Mouse (Mus musculus): ENCODE results near the gene Slc43a1. TPM values are rescaled to one million over a fixed set of nuclear protein-coding genes. Genes with fewer than 3 reads are reported as not detected.

Gene Slc43a1
- total RNA-seq, 2 experiments from 2014 or later, result 0.15 to 0.24 TPM

- DNase-seq (ENCODE audit: low spot score in 2 of 2), result peak; percentile 91 to 96
- intact Hi-C loops (cut with DNase I), result loop anchor here (2.0 kb wide), 1 partner anchor 210 kb away; the partner anchor contains the start of genes P2rx3 and Ssrp1
Measured at GRCm38 (mm10) chr2:84826488-84827282, 12.0 kb upstream of the Slc43a1 start, which contains the start of gene Timm10. Gene Timm10 (plus strand): TSS chr2:84826997.

- no peak for DNase-seq (ENCODE audit: low spot score in 2 of 2)
- intact Hi-C loops (cut with DNase I), result loop anchor here (2.0 kb wide), 1 partner anchor 209 kb away; the partner anchor contains the start of genes P2rx3 and Ssrp1
Measured at GRCm38 (mm10) chr2:84827283-84827920, 11.2 kb upstream of the Slc43a1 start.

DNA sequence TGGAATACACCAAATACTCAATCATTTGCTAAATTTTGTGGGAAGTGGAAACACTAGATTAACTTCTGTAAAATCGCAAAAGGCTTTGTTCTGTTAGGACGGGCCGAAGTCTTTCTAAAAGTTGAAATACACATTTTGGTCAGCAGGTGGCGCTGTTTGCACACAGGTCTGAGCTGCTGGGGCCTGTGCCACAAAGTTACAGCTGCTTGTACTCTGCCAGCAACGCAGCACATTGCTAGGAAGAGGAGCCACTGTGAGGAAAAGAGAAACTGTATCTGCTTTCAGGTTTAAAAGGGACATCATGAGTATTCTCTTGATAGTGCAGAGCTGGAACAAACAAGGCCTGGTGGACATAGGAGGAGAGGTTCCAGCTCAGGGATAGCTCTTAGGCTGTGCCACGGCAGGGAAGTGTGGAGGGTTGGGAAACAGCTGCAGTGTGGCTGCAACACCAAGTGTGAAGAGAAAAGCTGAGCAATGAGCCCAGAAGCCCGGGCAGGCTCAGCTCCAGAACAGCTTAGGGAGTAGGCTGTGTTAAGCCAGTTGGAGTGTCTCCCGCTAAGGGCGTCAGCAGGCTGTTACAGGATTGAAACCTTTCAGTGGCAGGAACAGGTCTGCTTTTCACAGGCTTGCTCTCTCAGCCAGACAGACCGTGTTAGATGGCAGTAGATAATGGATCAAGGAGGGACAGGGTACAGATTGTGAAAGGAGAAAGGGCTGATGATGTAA lies 6.8 kb upstream of the Slc43a1 start:
- DNase-seq (ENCODE audit: low spot score in 2 of 2), result peak; percentile 93 to 94
- intact Hi-C loops (cut with DNase I), result loop anchor here (1.0 to 2.0 kb wide), 2 partner anchors 23 to 58 kb away; no protein-coding TSS in a partner anchor

DNA sequence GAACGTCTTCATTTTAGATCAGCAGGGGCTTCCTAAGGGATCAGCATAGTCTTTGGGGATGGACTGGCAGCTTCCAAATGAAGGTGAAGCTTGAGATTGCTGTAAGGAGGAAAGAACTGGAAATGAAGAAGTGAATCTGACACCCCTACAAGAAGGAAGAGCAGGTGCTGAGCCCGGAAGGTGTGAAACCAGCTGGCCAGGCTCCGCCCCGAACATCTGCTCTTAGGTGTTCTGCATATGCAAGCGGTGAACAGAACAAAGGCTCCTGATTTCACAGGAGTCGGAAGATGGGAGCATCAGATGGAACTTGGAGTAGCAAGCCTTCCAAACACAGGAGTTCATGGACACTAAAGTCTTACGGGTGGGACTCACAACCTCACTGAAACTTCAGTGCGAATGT lies 1.5 kb upstream of the Slc43a1 start:
- intact Hi-C loops (cut with DNase I), result no loop called here
- DNase-seq (ENCODE audit: low spot score in 2 of 2), result no peak

DNA sequence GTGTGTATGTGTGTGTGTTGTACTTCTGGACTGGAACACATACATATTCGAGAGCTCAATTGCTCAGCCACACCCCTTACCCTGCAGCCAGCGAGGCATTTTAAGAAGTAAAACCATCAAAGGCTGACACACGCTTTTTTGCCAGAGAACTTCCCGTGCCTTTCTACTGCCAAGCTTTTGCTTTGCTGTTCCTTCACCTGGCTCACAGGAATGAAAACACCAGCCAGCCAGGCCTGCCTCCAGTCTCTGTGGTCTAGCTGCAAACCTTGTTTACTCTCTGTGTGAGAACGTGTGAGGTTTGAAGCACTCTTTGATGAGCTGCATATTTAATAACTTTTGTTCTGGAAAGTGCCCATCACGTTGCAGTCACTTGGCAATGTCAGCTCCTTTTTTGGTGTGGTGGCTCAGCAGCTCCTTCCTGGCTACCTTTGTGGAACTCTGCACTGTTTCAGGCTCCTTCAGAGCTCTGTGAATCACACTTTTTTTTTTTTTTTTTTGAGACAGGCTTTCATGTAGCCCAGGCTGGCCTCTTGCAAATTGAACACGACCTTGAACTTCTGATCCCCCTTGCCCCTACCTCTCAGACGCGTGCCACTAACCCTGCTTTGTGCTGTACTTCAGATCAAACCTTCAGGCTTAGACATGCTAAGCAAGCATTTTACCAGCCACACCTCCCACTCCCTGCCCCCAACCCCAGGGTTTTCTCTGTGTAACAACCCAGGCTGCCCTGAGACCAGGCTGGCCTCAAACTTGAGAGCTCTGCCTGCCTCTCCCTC lies 645 bp upstream of the Slc43a1 start:
- intact Hi-C loops (cut with DNase I), result no loop called here
- no peak for DNase-seq (ENCODE audit: low spot score in 2 of 2)

DNA sequence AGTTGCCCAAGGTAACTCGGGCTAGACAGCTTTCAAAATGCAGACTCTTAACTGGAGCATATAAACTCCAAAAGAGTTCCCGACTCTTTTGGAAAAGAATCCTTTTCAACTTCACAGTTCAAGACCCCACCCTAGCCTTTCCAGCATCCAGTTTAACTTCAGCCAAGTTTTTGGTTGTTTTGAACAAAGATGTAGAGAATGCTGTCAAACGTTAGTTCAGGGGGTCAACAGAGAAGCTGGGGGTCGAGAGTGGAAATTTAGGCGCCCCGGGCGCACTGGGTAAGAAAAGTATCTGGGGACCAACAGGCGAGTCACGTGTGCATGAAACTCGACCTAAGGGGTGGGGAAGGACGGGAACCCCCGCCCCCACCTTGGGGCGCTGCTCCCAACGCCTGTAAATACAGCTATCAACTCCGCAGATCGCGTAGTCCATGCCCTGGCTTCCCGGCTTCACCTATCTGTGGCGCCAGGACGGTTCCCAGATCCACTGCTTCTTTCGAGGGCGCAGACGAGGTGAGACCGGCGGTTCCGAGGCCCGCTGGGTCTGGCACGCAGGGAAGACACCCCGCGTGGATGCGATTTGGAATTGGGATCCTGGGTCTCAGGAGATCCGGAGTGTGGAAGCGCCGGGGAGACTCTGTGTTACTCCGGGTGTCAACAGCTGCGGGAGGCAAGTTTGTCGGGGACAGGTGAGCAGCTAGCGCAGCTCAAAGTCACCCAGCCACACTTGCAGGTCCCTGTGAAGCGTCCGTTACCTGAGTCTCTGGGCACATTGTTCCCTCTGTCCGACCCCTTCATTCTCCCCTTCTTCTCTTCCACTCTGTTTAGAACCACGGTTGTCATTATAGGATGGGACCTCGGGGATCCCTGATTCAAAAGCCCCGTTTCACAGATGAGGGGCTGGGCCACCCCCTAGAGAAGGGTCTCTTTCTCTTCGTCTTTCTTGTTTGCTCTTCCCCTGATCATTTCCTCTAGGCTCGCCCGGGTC lies 637 bp downstream of the Slc43a1 start:
- intact Hi-C loops (cut with DNase I), result no loop called here
- no peak for DNase-seq (ENCODE audit: low spot score in 2 of 2)

DNA sequence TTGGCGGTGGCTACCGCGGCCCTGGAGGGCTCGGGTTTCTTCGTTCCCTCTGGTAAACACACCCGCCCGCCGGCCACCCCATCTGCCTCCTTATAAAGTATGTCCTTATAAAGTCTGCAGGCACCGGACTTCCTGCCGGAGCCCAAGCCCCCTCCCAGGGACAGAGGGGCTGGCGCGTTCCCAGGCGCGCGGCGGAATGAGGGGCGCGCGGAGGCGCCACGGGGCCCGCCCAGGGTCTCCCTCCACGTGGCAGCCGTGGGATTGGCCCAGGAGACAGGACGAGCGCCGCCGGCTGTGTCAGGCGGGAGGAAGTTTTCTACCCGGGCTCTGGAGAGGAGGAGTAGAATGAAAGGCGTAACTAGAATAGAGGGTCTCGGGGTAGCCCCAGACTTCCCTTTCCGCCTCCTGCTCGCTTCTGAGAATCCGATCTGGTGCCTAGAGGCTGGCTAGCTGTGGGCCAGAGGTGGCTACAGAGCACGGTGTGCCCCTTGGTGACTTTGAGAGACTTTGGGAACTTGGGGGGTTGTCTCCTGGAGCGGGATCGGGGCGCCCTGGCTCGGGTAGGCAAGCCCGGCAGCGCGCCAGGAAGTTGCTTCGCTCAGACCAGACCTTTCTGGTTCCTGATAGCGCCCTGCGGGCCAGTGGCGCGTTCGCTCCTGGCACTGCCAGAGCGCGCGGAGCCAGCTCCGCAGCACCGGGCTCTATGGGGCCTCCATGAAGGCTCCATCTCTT lies 1.5 kb downstream of the Slc43a1 start:
- intact Hi-C loops (cut with DNase I), result no loop called here
- peak in 1 of 2 experiments; percentile 15 for DNase-seq (ENCODE audit: low spot score in 2 of 2)

DNA sequence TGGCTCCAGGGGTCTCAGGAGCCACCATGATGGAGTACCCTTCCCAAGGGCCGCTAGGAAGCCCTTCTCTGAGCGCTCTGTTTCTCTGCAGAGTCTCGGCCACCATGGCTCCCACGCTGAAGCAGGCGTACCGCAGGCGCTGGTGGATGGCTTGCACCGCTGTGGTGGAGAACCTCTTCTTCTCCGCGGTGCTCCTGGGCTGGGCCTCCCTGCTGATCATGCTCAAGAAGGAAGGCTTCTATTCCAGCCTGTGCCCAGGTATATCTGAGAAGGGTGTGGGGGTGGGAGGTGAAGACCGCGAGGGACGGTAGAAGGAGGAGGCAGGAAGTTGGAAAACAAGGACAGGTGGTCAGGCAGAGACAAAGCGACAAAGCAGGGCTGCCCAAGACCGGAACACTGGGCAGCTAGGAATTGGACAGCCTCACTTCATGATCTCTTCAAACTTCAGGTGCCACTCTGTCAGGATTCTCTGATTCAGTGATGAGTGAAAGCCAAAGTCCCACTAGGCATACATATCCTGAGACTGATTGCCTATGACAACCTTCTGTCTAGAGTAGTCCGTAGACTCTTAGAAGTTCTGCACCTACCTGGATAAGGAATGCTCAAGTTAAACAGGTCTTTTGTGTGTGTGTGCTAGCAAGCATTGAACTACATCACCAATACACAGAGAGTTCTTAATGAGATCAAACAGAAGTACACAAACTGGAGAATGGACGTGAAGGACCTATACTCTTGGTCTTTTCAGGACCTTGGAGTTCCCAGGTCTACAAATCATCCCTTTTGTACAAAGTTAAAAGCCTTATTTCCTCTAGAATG lies 2.3 kb downstream of the Slc43a1 start:
- DNase-seq (ENCODE audit: low spot score in 2 of 2), result no peak
- intact Hi-C loops (cut with DNase I), result no loop called here

DNA sequence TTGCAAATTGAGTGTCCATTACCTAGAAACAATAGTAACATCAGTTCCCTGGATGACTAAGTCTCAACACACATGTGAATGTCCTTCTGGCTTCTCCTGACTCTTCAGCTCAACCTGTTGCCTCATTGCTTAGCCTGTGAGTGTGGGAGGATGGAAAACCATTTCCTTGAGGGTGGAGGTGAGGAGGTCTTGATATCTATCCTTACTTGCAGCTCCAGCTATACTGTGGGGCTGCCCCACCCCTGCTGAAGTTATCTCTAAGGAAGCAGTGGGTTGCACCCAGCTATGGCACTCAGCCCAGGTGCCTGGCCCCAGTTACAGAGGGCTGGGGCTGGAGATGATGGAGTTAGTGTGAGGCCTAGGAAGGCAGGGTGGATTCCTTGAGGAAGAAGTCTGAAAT lies 3.3 kb downstream of the Slc43a1 start:
- DNase-seq (ENCODE audit: low spot score in 2 of 2), result no peak
- intact Hi-C loops (cut with DNase I), result no loop called here

DNA sequence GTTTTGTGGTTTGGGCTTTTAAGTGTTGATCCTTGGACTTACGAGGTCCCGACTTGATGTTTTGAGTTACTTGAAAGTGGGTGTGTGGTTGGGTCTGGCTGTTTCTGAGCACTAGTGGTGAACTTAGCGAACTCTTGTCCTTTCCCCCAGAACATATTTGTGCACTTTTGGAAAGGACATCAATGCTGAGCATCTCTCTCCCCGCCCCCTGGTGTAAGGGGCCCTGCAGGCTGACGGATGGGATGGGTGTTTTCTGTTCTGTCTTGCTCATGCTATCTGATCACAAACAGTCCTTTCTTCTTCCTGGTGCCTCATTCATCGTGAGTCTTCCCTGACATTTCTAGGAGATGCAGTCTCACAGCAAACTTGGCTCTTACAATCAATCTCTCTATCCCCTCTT lies 5.0 kb downstream of the Slc43a1 start:
- intact Hi-C loops (cut with DNase I), result no loop called here
- no peak for DNase-seq (ENCODE audit: low spot score in 2 of 2)

GRCm38 (mm10) chr2:84845226-84845625 lies 6.6 kb downstream of the Slc43a1 start:
- intact Hi-C loops (cut with DNase I), result no loop called here
- DNase-seq (ENCODE audit: low spot score in 2 of 2), result no peak

DNA sequence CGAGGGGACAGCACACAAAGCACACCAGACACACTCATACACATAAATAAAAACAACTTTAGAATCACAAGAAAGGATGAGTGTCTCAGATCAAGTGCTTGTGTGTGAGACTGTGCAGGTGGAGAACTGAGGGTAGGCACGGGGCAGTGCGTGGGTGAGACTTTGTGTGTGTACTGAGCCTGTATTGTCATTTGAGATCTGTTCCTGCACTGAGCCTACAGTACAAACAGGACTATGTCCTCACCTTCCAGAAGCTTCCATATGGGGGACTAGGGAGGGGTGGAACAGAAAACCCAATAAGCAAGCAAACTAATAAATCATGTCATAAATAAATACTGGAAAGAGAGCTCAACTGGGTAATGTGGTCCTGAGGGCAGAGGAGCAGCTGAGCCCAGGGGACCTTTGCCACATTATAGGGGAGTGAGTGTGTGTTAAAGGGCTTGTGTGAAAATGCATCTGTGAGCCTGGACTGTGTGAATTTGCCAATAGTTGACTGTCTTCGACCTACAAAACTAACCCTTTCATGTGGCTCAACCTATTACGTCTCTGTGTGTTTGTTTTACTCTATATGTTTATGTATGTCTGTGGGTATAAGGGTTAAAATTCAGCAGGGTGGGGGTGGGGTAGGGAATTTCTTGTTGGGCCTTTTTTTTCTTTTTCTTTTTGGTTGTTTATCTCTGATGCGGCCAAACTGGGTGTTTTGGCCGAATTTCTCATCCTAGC lies 11.9 kb downstream of the Slc43a1 start:
- intact Hi-C loops (cut with DNase I), result no loop called here
- no peak for DNase-seq (ENCODE audit: low spot score in 2 of 2)

GRCm38 (mm10) chr2:84851130-84852040 lies 12.7 kb downstream of the Slc43a1 start:
- DNase-seq (ENCODE audit: low spot score in 2 of 2), result no peak
- intact Hi-C loops (cut with DNase I), result no loop called here

- intact Hi-C loops (cut with DNase I), result loop anchor here (2.0 kb wide), 1 partner anchor 25 kb away; no protein-coding TSS in a partner anchor
- DNase-seq (ENCODE audit: low spot score in 2 of 2), result peak; percentile 61 to 77
Measured at GRCm38 (mm10) chr2:84855732-84856131, 17.1 kb downstream of the Slc43a1 start.

GRCm38 (mm10) chr2:84858551-84858950 lies 19.9 kb downstream of the Slc43a1 start:
- DNase-seq (ENCODE audit: low spot score in 2 of 2), result no peak
- intact Hi-C loops (cut with DNase I), result no loop called here

Data from left cerebral cortex, postnatal 14 days (tissue).